Mouse (Mus musculus) spleen, adult 2 months (tissue): ENCODE measurements around the gene Grip1.

Source experiments
- CTCF ChIP-seq: fragments of 200-500 bp; IDR thresholded peaks from 2 replicates; pipeline ENCODE4 v1.5.1; 2011; ENCODE audit warnings: mild to moderate bottlenecking, inconsistent platforms; ENCODE audit not compliant: insufficient read depth, insufficient read length, insufficient replicate concordance; ENCODE audit errors: extremely low read depth
- POLR2A ChIP-seq: fragments of 200-500 bp; IDR thresholded peaks from 2 replicates; pipeline ENCODE4 v1.6.1; 2011; ENCODE audit warnings: low read depth, low read length, inconsistent platforms

GRCm38 (mm10) chr10:119726921-119727320 is 273.3 kb downstream of the Grip1 start:
- TF ChIP-seq POLR2A (no peak), CTCF (no peak)
